Mouse (Mus musculus) thymus, adult 2 months (tissue): Measurements from ENCODE around the gene Nek11.

Experiments used
- CTCF ChIP-seq: fragments of 200-500 bp; IDR thresholded peaks from 2 replicates; pipeline ENCODE4 v1.5.1; 2012; ENCODE audit warnings: mild to moderate bottlenecking, control low read depth, low read length, moderate library complexity, borderline replicate concordance; ENCODE audit not compliant: control insufficient read depth, poor library complexity, insufficient read depth; ENCODE audit errors: extremely low read depth
- POLR2A ChIP-seq: fragments of 200-500 bp; IDR thresholded peaks from 2 replicates; pipeline ENCODE4 v1.6.1; 2012; ENCODE audit warnings: mild to moderate bottlenecking, low read length, control low read depth, moderate library complexity; ENCODE audit not compliant: control insufficient read depth, poor library complexity, insufficient read depth; ENCODE audit errors: extremely low read depth

DNA sequence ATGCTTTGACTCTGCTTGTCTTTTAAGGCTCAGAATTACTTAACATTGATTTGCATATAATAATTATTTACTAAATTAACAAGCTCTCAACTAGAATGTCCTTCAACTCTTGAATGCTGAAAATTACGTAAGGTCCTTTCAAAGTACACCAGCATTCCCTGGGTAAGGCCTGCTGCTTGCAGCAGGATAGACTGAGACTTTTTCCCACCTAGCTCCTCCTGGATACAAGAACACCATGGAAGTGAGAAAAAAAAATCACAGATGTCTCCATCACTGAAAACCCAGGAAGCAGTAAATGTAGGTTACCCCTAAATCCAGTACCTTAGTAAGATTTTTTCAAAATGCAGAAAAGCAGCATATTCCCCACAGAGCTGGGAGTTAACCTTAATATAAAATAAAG, 82.6 kb downstream of the Nek11 start:
- no peak for TF ChIP-seq POLR2A
- no peak for TF ChIP-seq CTCF
